Mouse (Mus musculus): Measurements from ENCODE around the gene Smim27.
"Not testable (repeated sequence)": the region's sequence is repeated elsewhere in the genome, so short reads cannot be mapped to it uniquely, and the experiment has no call there.

Smim27 gene

GRCm38 (mm10) chr4:40264321-40264720 is 5.1 kb upstream of the Smim27 start:
- DNase-seq: no peak

DNA sequence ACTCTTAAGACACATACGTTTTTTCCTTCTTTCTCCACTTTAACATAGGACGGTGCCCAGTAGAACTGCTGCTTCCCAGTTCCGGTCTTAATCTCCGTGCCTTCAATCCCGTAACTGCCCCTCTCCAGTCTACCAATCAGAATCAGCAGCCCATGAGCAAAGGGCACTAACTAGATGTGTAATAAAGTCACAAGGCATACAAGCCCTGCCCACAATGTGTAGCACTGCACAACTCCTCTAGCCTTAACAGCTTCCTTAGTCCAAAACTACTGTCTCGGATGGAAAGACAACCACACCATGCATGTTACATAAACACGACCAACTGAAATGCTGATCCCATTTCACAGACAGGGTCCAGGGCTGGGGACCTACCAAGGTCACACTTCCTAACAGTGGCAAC is 1.7 kb upstream of the Smim27 start:
- DNase-seq: peak; percentile 60 to 74

DNA sequence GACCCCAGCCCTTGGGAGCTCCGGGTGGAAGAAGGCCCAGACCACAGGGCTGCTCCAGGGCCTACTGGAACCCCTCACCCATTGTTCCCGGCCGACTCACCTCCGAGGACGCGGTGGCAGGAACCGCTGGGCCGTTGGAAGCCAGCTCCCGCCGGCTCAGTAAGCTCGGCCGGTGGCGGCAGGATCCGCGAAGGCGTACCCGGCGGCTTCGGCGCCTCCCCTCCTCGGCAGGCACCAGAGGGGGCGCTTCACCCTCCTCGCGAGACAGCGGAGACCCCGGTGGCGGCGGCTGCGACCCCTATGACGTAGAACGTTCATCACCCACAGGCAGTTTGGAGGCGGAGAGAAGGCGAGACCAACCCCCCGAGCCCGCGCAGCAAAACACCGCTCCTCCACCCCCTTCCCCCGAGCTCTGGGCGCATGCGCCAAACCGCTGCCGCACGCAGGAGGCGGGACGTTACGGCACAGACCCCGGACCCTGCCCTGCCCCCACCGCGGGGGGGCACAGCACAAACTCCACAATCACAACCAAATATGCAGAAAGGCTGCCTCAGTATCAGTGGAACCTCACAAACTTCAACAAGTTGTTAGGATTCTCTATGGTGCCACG is 1.1 kb upstream of the Smim27 start:
- peak; percentile 94 to 96 for DNase-seq

DNA sequence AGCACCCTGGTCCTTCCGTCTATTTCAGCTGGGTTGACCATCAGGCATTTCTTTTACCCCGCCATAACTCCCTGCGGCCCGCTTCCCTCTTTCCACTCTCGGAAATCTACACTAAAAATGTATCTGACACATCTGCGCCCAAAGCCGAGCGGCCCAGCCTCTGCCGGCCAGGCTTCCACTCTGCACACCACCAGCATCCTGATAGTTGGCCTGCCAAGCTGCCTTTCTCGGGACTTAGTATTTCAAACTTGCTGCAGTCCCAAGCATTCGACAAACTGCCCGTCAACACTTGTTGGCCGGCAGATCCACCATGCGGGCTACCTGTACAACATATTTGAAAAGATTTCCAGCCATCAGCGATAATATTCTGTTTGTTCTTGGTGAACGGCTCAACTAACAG is 544 bp upstream of the Smim27 start:
- no peak for DNase-seq

- peak in 1 of 2 experiments; percentile 11 for DNase-seq
Measured at GRCm38 (mm10) chr4:40278880-40279275, 9.5 kb downstream of the Smim27 start.

GRCm38 (mm10) chr4:40279276-40279900 is 10.0 kb downstream of the Smim27 start, which contains the start of gene Ndufb6:
Gene Ndufb6 (minus strand): TSS chr4:40279421.
- peak; percentile 95 to 98 for DNase-seq

DNA sequence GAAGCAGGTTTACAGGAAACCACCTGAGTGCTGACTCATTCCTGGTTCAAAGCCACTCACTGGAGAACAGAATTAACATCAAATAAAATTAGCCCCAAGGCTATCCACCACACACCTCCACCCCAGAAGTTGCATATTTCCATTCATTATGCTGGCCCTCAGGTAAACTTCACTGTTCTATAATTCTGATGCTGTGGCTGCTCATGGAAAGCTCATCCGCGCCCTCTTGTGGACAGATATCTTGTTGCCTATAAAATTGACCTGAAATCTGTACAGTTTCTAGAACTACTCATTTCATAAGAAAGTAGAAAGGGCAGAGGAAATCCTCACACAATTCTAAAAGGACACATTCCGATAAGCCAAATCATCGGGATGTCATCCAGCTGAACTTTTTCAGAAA is 16.2 kb downstream of the Smim27 start:
- peak; percentile 83 to 89 for DNase-seq

- DNase-seq: no peak
Measured at GRCm38 (mm10) chr4:40287415-40287814, 18.0 kb downstream of the Smim27 start.

- no peak for DNase-seq
Measured at GRCm38 (mm10) chr4:40289046-40289445, 19.7 kb downstream of the Smim27 start.

DNA sequence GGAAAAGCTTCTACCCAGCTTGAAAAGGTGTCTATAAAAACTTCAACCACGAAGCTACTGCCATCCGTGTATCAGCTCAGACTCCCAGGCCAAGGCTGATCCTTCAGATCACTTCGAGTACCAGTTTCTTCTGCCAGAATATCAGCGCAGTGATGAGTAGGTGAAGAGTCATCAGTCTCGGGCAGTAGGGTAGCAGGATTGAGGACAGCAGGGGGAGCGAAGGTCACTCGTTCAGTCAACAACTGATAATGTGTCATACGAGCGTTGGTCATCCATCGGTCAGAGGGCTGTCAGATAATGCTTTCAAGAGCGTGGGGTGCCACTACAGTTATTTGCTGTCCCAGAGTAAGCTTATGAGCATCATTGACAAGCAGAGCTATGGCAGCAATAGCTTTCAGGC is 22.1 kb downstream of the Smim27 start:
- DNase-seq: not testable (repeated sequence)

- DNase-seq: no peak
Measured at GRCm38 (mm10) chr4:40299169-40299568, 29.8 kb downstream of the Smim27 start.

DNA sequence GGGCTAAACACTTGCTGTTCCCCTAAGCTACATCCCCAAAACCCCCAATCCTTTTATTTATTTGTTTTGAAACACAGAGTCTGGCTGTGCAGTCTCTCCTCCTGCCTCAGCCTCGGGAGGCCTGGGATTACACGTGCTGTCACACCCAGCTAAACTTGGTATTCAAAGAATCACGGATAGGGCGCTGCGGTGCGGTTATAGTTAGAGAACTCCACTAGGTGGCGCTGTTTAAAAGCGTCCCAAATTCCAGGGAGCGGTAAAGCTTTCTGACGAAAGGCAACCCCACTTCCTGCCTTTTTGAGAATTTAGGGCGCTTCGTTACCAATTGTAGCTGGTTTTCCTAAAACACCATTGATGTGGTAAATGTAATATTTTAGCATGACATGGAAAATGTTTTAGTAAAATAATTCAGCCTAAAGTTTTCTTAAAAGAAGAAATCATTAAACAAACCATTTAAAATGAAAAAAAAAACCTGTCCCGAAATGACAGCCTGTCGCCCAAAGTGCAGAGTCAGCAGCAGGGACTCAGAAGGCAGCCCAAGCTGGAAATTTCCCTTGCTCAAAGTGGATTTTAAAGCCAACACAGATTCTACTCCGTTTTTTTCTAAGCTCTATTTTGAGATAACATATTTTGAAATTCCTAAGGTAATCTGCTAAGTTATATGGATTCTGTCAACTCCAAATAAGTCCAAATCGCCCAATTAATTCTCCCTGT is 31.9 kb downstream of the Smim27 start:
- DNase-seq: peak; percentile 63 to 78

DNA sequence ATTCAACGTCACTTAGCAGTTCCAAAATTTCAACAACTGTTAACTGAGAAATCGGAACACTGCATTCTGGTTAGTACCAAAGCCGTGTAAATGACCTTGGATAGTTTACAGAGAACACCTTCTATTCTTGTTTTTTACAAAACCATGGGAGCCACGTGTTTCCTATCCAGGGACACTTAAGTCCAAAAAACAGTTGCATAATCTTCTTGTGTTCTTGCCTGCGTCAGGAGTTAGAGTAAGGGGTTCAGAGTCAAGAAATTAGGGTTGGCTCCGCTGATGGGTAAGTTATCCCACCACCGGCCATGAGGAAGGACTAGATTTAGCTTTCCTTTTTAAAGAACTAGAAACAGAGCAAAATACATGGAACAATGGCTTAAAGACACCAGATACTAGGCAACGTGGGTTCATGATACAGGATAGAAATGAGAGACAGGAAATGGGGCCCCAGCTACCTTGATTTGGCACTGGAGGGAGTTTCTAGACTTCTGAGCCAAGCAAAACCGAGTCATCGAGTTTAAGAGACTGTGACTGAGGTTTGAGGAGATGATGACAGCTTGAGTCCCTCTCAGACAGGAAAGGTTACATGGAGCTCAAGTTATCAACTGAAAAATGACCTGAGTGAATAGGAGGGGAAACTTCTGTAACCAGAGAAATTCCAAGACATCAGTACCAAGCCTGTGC is 33.2 kb downstream of the Smim27 start:
- DNase-seq: no peak

DNA sequence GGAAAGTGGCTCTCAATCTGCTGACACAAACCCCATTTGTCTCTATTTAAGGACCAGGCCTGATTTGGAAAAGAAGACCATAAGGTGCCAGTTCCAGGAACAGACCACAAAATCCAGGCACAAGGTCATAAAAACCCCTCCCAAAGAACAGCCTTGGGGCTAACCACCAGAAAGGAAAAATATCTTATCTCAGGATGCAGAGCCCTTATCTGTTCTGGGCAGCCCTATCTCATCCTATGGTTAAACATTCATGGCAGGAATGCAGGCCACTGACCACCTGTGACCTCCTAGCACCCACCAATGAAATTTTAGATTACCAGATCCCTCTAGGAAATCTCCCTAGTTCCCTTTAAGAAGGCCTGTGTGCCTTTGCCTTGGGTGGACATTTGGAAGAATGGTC is 40.3 kb downstream of the Smim27 start:
- no peak for DNase-seq

GRCm38 (mm10) chr4:40310796-40311383 is 41.5 kb downstream of the Smim27 start:
- DNase-seq: no peak

GRCm38 (mm10) chr4:40312213-40312612 is 42.8 kb downstream of the Smim27 start:
- no peak for DNase-seq

DNA sequence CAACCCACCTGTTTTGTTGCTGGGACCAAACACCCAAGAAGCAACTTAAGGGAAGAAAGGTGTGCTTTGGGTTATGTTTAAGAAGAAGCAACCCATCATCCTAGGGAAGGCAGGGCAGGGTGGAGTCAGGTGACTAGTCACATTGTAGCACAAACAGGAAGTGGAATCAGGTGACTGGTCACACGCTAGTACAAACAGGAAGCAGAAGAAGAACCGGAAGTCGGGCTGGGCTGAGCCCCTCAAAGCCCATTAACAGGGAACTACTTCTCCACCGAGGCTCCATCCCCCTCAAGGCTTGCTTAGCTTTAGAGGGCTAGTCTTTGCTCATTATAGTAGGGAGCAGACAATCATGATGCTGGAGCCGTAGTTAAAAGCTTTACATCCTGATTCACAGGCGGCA is 43.6 kb downstream of the Smim27 start:
- DNase-seq: no peak

GRCm38 (mm10) chr4:40317404-40317803 is 48.0 kb downstream of the Smim27 start:
- no peak for DNase-seq
